Mouse (Mus musculus) intestine, embryonic 14.5 days (tissue): ENCODE measurements around the gene Stim2. TPM values are rescaled to one million over a fixed set of nuclear protein-coding genes. Genes with fewer than 3 reads are reported as not detected.

ENCODE experiments used
- ATAC-seq: fragments of 200-750 bp; cut with Nextera tagmentation; replicated peaks from 2 replicates; pipeline ENCODE4 v1.8.0; 2017; ENCODE audit warnings: low read depth, moderate number of reproducible peaks, moderate TSS enrichment, moderate library complexity; ENCODE audit not compliant: low FRiP score, low TSS enrichment
- DNase-seq: peaks from one replicate; pipeline ENCODE4 v3.0.0-alpha.2; 2018; ENCODE audit warnings: low spot score
- H3K27ac ChIP-seq: fragments of 300-500 bp; sonication (generic); 2 replicates; pipeline ENCODE4 v1.5.1; 2014; ENCODE audit warnings: low read depth, mild to moderate bottlenecking, control low read depth
- H3K27me3 ChIP-seq: fragments of 300-500 bp; sonication (generic); replicated peaks from 2 replicates; pipeline ENCODE4 v1.6.1; 2014; ENCODE audit warnings: low read length, control low read depth; ENCODE audit not compliant: control insufficient read depth, insufficient read depth
- H3K36me3 ChIP-seq: fragments of 300-500 bp; sonication (generic); 2 replicates; pipeline ENCODE4 v1.6.1; 2014; ENCODE audit warnings: low read length, control low read depth; ENCODE audit not compliant: control insufficient read depth, insufficient read depth
- H3K4me1 ChIP-seq: fragments of 300-500 bp; sonication (generic); replicated peaks from 2 replicates; pipeline ENCODE4 v1.6.1; 2014; ENCODE audit warnings: low read length, control low read depth, mixed read lengths; ENCODE audit not compliant: control insufficient read depth, insufficient read depth
- H3K4me2 ChIP-seq: fragments of 300-500 bp; sonication (generic); 2 replicates; pipeline ENCODE4 v1.6.1; 2014; ENCODE audit warnings: low read length
- H3K4me3 ChIP-seq: fragments of 300-500 bp; sonication (generic); 2 replicates; pipeline ENCODE4 v1.5.1; 2014; ENCODE audit warnings: low read depth, low read length, control low read depth, mixed read lengths
- H3K9ac ChIP-seq: fragments of 300-500 bp; sonication (generic); 2 replicates; pipeline ENCODE4 v1.6.1; 2014; ENCODE audit warnings: mild to moderate bottlenecking, low read length
- H3K9me3 ChIP-seq: fragments of 300-500 bp; sonication (generic); 2 replicates; pipeline ENCODE4 v1.6.1; 2016; ENCODE audit warnings: low read length, control low read depth; ENCODE audit not compliant: control insufficient read depth
- WGBS: fragments of 180-500 bp; shearing (Covaris S2); extraction: QIAGEN DNeasy Blood & Tissue Kit; methylation state at CpG from one replicate; pipeline ENCODE4 v1.1.7; 2014; 5-methylcytosine and 5-hydroxymethylcytosine counted together
- polyA plus RNA-seq: library from polyadenylated mRNA; unstranded; fragments of >200 nt; fragmentation: Nextera tagmentation; extraction: Ambion mirVana; gene quantifications from 2 replicates; pipeline ENCODE4 v1.2.1, GENCODE M21; 2014

Stim2 gene
- polyA plus RNA-seq, 1 experiment from 2014 or later, result 19.9 TPM

DNA sequence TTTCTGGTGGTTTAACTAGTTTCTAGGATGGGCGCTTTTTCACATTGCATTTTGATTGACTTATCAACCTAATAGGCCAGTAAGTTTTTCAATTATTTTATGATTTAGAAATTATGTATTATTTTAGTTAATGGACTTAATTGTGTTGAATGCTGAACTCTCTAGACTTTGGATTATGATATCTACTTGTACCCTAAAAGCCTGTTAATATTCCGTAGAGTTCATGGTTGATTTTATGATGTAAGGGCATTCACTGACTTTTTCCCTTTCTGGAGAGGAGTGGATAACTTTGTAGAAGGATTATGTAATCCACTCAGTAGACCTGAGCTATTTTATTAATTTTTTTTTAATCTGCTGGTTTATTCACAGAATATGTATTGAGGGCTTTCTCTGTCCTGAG, 20.6 kb downstream of the Stim2 start:
- WGBS, result 91% methylated on average over 2 of the region's 2 CpGs
- Histone ChIP-seq H3K27ac (no peak overlapping the region), H3K27me3 (no peaks in the 10 kb centered on the region), H3K9ac (no peak overlapping the region), H3K4me3 (no peak overlapping the region), H3K4me2 (no peak overlapping the region), H3K4me1 (no peaks in the 10 kb centered on the region), H3K36me3 (no peaks in the 10 kb centered on the region), H3K9me3 (no peaks in the 10 kb centered on the region)
- ATAC-seq, result no peak
- DNase-seq, result no peak

DNA sequence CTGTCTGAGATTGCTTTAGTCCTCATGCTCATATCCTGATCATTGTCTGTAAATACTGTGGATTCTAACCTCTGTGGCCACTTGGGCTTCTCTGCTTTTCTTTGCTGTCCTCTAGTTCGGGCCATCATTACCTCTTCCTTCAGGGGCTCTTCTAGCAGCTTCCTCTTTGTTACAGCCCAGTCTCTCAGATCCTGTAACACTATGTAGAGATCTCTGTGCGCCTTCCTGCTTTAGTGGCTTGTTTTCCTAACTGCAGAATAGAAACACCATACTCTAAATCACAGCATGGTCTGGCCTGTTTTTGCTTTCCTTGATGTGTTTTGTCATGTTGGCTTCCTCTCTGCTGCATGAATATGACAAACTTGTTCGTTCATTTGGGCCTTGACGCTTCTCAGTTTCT, 21.2 kb downstream of the Stim2 start:
- Histone ChIP-seq H3K4me3 (no peak overlapping the region), H3K4me2 (no peak overlapping the region), H3K27ac (no peak overlapping the region), H3K9ac (no peak overlapping the region), H3K9me3 (no peaks in the 10 kb centered on the region), H3K27me3 (no peaks in the 10 kb centered on the region), H3K36me3 (no peaks in the 10 kb centered on the region), H3K4me1 (no peaks in the 10 kb centered on the region)
- DNase-seq, result no peak
- no peak for ATAC-seq
- WGBS, result 54% methylated on average over 4 of the region's 4 CpGs

DNA sequence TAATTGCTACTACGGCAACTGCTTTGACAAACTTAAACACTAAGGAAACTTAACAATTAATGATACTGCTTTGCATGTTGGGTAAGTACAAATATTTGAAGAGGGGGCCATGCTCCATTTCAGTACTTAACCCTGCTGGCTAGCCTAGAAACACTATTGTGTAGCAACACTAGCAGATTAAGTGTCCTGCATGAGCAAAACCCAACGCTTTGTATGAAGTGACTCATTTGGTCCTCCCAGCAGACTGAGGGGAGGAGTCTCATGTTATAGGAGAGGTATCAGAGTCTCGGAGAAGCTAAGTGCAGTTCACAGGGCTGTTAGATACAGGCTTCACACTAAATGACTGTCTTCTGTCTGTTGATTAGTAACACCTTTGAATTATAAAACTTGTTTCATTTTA, 26.3 kb downstream of the Stim2 start:
- WGBS, result 60% methylated on average over 3 of the region's 3 CpGs
- Histone ChIP-seq H3K27me3 (no peaks in the 10 kb centered on the region), H3K4me3 (no peak overlapping the region), H3K27ac (no peak overlapping the region), H3K4me1 (no peaks in the 10 kb centered on the region), H3K36me3 (no peaks in the 10 kb centered on the region), H3K4me2 (no peak overlapping the region), H3K9ac (no peak overlapping the region), H3K9me3 (no peaks in the 10 kb centered on the region)
- 0 out of 2 replicates have a peak, but pooled peaks have one; percentile 53 for ATAC-seq
- no peak for DNase-seq

DNA sequence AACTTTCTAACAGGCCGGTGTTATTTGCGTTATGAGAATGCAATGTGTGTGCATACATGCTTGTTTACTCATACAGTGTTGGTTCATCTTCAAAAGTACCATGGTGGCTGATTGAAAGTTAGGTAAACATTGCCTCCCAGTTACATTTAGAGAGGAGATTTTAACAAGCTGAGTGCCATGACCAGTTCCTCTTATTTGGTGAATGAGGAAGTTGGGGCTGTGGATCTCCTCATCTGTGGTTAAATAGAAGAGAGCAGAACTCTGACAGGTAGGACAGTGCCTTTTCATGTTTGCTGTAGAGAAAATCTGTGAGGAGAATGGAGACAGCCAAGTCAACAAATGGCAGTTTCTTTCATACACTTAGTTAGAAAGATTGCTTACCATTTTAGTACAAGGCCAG, 27.3 kb downstream of the Stim2 start:
- Histone ChIP-seq H3K4me3 (no peak overlapping the region), H3K4me1 (no peaks in the 10 kb centered on the region), H3K27ac (no peak overlapping the region), H3K4me2 (no peak overlapping the region), H3K36me3 (no peaks in the 10 kb centered on the region), H3K9ac (no peak overlapping the region), H3K9me3 (no peaks in the 10 kb centered on the region), H3K27me3 (no peaks in the 10 kb centered on the region)
- WGBS, result 95% methylated on average over 2 of the region's 2 CpGs
- ATAC-seq (no peak), DNase-seq (no peak)

DNA sequence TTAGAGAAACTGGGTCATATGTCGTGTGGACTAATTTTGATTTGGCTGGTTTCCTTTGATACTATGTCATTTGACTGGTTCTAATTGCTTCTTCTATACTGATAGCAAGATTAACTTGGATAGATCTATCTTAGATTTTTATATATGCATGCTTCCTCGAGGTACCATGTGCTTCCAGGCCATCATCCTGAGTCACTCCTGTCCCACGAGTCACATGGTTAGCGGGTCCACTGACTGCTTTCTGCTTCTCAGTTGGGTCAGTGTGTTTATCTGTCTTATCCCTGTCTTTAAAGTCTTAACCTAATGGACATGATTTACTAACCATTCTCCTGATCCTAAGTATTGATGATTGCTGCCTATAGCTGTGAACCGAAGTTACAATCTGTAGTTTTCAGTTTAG, 34.9 kb downstream of the Stim2 start:
- no peaks in the 10 kb centered on the region for H3K9me3 ChIP-seq
- WGBS, result 86% methylated on average over 5 of the region's 5 CpGs
- DNase-seq (no peak), ATAC-seq (no peak)
- H3K4me3 ChIP-seq, result no peak overlapping the region
- H3K36me3 ChIP-seq, result no peaks in the 10 kb centered on the region
- H3K27me3 ChIP-seq, result no peaks in the 10 kb centered on the region
- H3K4me2 ChIP-seq, result no peak overlapping the region
- H3K4me1 ChIP-seq, result peaks cover 3% of the 10 kb centered on the region; the same call in 1 of the 2 replicates
- H3K9ac ChIP-seq, result no peak overlapping the region
- H3K27ac ChIP-seq, result no peak overlapping the region

DNA sequence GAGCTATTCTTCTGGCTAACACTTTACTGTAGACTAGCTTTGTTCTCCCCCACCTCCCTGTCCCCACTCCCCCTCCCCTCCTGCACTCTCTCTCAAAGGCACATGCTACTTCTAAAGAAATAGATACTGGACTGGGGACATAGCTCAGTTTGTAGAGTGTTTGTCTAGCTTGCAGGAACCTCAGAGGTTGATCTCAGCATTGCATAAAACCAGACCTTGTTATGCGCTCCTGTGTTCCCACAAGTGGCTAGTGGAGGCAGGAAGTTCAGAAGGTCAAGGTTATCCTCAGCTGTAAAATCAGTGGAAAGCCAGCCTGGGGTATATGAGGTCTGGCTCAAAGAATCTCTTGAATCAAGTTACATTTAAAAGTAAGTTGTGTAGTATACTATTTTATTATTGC, 36.4 kb downstream of the Stim2 start:
- Histone ChIP-seq H3K9me3 (no peaks in the 10 kb centered on the region), H3K4me3 (no peak overlapping the region), H3K4me1 (peaks cover 3% of the 10 kb centered on the region; the same call in 1 of the 2 replicates), H3K9ac (no peak overlapping the region), H3K27me3 (no peaks in the 10 kb centered on the region), H3K36me3 (no peaks in the 10 kb centered on the region), H3K4me2 (no peak overlapping the region), H3K27ac (no peak overlapping the region)
- ATAC-seq, result no peak
- DNase-seq, result no peak
- WGBS, result 51% methylated on average over 1 of the region's 1 CpGs

DNA sequence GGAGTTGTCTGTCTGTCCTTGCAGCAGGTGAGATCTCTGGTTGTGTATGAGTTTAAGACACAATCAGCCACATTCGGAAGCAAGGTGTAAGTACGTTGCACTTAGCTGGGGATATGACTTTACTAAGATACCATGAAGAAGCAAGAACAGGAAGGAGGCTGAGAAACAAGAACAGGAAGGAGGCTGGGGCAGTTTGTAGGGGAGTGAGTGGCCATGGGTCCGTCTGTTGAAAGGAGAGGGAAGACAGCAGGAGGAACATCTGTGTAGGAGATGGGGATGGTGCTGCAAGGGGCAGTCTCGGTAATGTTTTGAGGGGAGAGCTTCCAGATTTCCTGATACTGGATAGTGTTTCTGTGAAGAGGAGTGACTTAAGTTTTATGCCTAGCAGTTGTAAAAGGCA, 40.3 kb downstream of the Stim2 start:
- Histone ChIP-seq H3K36me3 (no peaks in the 10 kb centered on the region), H3K4me2 (no peak overlapping the region), H3K9ac (no peak overlapping the region), H3K27ac (no peak overlapping the region), H3K27me3 (no peaks in the 10 kb centered on the region), H3K4me3 (no peak overlapping the region), H3K4me1 (peaks cover 3% of the 10 kb centered on the region; the same call in 1 of the 2 replicates), H3K9me3 (no peaks in the 10 kb centered on the region)
- WGBS, result 63% methylated on average over 4 of the region's 4 CpGs
- DNase-seq (no peak), ATAC-seq (no peak)

DNA sequence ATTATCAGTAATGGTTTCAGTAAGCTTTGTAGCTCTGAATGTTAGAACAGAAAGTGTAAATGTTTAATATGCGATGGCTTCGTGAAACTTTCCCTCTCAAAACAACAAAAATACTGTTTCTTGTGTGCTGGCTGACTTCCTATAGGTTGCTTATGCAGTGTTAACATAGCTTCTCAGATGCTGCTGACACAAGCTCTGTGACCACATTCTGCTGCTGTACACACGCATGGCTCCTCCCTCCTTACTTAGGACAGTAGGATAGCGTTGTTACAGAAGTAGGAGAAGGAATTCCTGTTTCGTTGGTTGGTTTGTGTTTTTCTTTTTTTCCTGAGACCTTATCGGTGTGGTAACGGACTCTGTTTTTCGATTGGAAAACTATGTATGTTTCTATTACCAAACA, 42.2 kb downstream of the Stim2 start:
- 87% methylated on average over 8 of the region's 8 CpGs for WGBS
- H3K27me3 ChIP-seq, result no peaks in the 10 kb centered on the region
- DNase-seq, result no peak

DNA sequence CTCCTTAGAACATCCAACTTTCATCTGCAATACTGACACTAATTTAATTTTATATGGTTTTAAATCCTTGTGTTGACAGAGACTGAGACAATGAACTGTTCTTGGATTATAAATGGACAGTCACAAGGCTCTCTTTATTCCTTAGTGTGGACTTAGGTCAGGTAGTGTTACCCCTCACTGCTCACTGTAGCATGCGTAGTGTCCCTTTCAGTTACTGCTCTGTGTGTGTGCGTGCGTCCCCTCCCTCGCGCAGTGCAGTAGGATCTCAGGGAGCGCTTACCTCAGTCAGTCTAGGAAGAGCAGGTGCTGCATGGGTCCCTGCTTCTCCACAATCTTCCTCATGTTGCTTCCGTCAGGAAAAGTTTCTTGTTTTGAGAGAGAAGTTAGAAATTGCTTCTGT, 43.7 kb downstream of the Stim2 start:
- Histone ChIP-seq H3K36me3 (no peaks in the 10 kb centered on the region), H3K4me3 (no peak overlapping the region), H3K27me3 (no peaks in the 10 kb centered on the region), H3K4me2 (no peak overlapping the region), H3K9ac (no peak overlapping the region), H3K27ac (no peak overlapping the region), H3K4me1 (no peaks in the 10 kb centered on the region), H3K9me3 (no peaks in the 10 kb centered on the region)
- DNase-seq (no peak), ATAC-seq (no peak)
- WGBS, result 88% methylated on average over 7 of the region's 7 CpGs

More for the DNA sequence above, 42.2 kb downstream of the Stim2 start:
- no peak overlapping the region for H3K4me3 ChIP-seq
- ATAC-seq, result no peak
- no peak overlapping the region for H3K27ac ChIP-seq
- no peak overlapping the region for H3K9ac ChIP-seq
- H3K36me3 ChIP-seq, result no peaks in the 10 kb centered on the region
- no peaks in the 10 kb centered on the region for H3K9me3 ChIP-seq
- H3K4me2 ChIP-seq, result no peak overlapping the region
- H3K4me1 ChIP-seq, result no peaks in the 10 kb centered on the region
